Mouse (Mus musculus) intestine, embryonic 16.5 days (tissue): Measurements from ENCODE around the gene Castor2. TPM values are rescaled to one million over a fixed set of nuclear protein-coding genes. Genes with fewer than 3 reads are reported as not detected.

Experiments
- ATAC-seq: fragments of 200-750 bp; cut with Nextera tagmentation; 2 replicates; pipeline ENCODE4 v1.8.0; 2017; ENCODE audit warnings: moderate TSS enrichment, moderate library complexity
- H3K27ac ChIP-seq: fragments of 300-500 bp; sonication (generic); 2 replicates; pipeline ENCODE4 v1.5.1; 2014; ENCODE audit warnings: mild to moderate bottlenecking, low read length
- H3K27me3 ChIP-seq: fragments of 300-500 bp; sonication (generic); replicated peaks from 2 replicates; pipeline ENCODE4 v1.6.1; 2014; ENCODE audit warnings: low read length, control low read depth, mixed read lengths; ENCODE audit not compliant: control insufficient read depth, insufficient read depth
- H3K36me3 ChIP-seq: fragments of 300-500 bp; sonication (generic); 2 replicates; pipeline ENCODE4 v1.6.1; 2014; ENCODE audit warnings: low read length, control low read depth; ENCODE audit not compliant: control insufficient read depth, insufficient read depth
- H3K4me1 ChIP-seq: fragments of 300-500 bp; sonication (generic); 2 replicates; pipeline ENCODE4 v1.6.1; 2014; ENCODE audit warnings: low read length, control low read depth, mixed read lengths; ENCODE audit not compliant: control insufficient read depth, insufficient read depth
- H3K4me2 ChIP-seq: fragments of 300-500 bp; sonication (generic); 2 replicates; pipeline ENCODE4 v1.6.1; 2014; ENCODE audit warnings: low read depth, low read length, control low read depth
- H3K4me3 ChIP-seq: fragments of 300-500 bp; sonication (generic); 2 replicates; pipeline ENCODE4 v1.5.1; 2014; ENCODE audit warnings: mild to moderate bottlenecking, low read length
- H3K9ac ChIP-seq: fragments of 300-500 bp; sonication (generic); 2 replicates; pipeline ENCODE4 v1.6.1; 2014; ENCODE audit warnings: low read depth, low read length
- H3K9me3 ChIP-seq: fragments of 300-500 bp; sonication (generic); 2 replicates; pipeline ENCODE4 v1.6.1; 2016; ENCODE audit warnings: low read length, control low read depth; ENCODE audit not compliant: control insufficient read depth
- WGBS: fragments of 180-500 bp; shearing (Covaris S2); extraction: QIAGEN DNeasy Blood & Tissue Kit; methylation state at CpG from one replicate; pipeline ENCODE4 v1.1.7; 2014; 5-methylcytosine and 5-hydroxymethylcytosine counted together
- polyA plus RNA-seq: library from polyadenylated mRNA; unstranded; fragments of >200 nt; fragmentation: Nextera tagmentation; extraction: Ambion mirVana; gene quantifications from 2 replicates; pipeline ENCODE4 v1.2.1, GENCODE M21; 2015

The Castor2 gene
- polyA plus RNA-seq, 1 experiment from 2014 or later, result 6.7 TPM

- Histone ChIP-seq H3K4me1 (no peaks in the 10 kb centered on the region), H3K27me3 (no peaks in the 10 kb centered on the region), H3K4me3 (no peak overlapping the region), H3K27ac (no peak overlapping the region), H3K9me3 (peaks cover 6% of the 10 kb centered on the region; the same call in 1 of the 2 replicates), H3K36me3 (no peaks in the 10 kb centered on the region), H3K9ac (no peak overlapping the region), H3K4me2 (no peak overlapping the region)
- ATAC-seq, result no peak
Measured at GRCm38 (mm10) chr5:134074368-134074767, 25.1 kb upstream of the Castor2 start.

DNA sequence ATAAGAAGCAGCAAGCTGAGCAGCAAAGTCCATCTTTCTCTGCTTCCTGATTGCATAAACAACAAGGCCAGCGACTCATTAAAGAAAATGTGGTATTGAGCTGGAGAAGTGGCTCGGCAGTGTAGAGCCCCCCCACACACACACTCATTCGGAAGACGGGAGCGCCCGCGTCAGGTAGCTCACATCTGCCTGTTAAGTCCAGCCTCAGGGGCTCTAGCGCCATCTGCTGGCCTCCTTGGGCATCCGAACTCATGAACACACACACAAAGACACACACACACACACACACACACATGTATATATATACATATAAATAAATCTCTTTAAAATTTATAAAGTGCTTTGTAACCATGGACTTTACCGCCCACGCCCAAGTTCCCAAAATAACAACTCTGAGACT, 23.3 kb upstream of the Castor2 start:
- Histone ChIP-seq H3K4me1 (0 out of 2 replicates have a peak, but pooled peaks cover 4% of the 10 kb centered on the region), H3K36me3 (no peaks in the 10 kb centered on the region), H3K27ac (no peak overlapping the region), H3K4me2 (no peak overlapping the region), H3K4me3 (no peak overlapping the region), H3K9me3 (peaks cover 6% of the 10 kb centered on the region; the same call in 1 of the 2 replicates), H3K9ac (no peak overlapping the region), H3K27me3 (no peaks in the 10 kb centered on the region)
- no peak for ATAC-seq
- WGBS, result 95% methylated on average over 11 of the region's 11 CpGs

DNA sequence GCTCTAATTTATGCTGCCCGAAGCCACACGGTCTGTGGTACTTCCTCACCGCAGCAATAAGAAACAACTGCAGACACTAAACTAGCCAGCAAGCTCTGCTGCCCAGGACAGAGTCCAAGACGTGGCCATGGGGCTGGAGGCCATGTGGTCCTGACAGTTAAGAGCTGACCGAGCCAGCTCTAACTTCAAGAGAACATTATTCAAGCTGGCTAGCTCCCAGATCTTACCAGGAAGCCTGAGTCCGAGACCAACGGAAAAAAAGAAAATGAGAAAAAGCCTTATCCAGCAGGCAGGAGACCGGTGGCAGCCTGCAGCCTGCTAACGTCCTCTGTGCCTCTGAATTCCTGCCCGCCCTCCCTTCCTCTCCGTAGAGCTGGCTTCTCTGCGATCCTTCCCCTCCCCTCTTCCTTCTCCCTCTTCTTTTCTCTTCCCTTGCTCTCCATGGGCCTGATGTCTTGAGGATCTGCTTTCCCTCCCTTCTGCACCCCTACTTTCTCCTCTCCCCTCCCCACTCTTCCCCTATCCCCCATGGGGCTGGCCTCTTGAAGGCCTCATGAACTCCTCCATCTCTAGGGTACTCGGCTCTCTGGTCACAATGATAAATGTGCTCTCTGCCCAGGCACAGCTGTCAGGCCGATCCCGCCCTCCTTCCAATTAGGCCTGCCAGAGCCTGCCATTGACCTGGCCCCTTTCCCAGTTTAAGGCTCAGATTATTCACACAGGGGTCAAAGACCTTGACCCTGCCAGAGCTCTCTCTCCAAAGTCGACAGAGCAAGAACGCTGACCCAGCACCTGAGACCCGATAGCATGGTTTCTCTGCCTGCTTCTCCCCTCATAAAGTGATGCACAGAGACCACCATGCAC, 18.6 kb upstream of the Castor2 start:
- 0 out of 2 replicates have a peak, but pooled peaks cover 4% of the 10 kb centered on the region for H3K4me1 ChIP-seq
- H3K4me3 ChIP-seq, result no peak overlapping the region
- H3K36me3 ChIP-seq, result no peaks in the 10 kb centered on the region
- 0 out of 2 replicates have a peak overlapping the region, but pooled peaks have one; percentile 9 for H3K27ac ChIP-seq
- no peak overlapping the region for H3K4me2 ChIP-seq
- 23% methylated on average over 18 of the region's 18 CpGs for WGBS
- no peak overlapping the region for H3K9ac ChIP-seq
- peaks cover 5% of the 10 kb centered on the region; the same call in 1 of the 2 replicates for H3K9me3 ChIP-seq
- H3K27me3 ChIP-seq, result no peaks in the 10 kb centered on the region
- no peak for ATAC-seq

DNA sequence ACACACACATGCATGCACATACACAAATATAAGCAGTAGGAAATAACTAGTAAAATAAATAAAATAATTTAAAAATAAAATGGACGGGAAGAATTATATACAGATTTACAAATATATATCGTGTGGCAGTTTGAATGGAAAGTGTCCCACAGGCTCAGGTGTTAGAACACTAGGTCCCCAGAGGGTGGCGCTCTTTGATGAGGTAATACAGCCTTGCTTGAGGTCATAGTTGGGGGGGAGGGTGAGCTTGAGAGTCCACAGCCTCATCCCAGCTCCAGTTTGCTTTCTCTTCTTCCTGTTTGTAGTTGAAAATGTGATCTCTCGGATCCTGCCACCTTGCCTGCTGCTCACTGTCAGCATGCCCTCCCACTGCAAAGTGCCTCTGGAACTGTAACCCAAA, 14.3 kb upstream of the Castor2 start:
- 73% methylated on average over 4 of the region's 4 CpGs for WGBS
- peak overlapping the region; percentile 35; the same call in 1 of the 2 replicates for H3K27ac ChIP-seq

DNA sequence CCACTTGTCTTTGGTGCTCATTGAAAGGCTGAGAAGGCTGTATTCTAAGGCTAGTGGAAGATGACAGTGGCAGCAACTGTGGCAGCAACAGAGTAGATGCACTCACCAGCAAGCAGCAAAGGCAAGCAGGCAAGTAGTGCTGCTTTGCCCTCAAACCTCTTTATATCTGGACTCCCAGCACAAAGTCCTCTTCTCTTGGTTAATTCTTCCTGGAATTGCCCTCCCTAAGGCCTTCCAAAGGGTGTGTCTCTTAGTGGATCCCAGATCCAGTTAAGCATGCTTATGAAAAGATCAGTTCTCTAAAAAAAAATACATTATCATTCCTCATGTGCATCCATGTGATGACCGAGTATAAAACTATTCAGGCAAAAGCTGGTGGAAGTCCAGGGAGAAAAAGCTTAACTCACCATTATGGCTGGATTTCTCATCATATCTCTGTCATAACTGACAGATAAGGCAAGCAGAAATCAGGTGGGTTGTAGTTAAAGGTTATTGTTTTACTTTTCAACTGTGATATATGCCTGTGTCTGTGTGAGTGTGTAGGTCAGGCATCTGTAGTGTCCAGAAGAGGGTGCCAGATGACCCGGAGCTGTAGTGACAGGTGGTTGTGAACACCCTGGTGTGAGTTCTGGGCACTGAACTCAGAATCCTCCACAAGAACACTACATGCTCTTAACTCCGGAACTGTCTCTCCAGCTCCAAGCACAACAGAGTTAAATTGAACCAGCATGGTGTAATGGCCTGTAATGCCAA, 13.4 kb upstream of the Castor2 start:
- Histone ChIP-seq H3K4me1 (no peaks in the 10 kb centered on the region), H3K4me2 (no peak overlapping the region)
- peak; percentile 84 for ATAC-seq

More for the DNA sequence above, 14.3 kb upstream of the Castor2 start:
- no peak overlapping the region for H3K4me3 ChIP-seq
- H3K9me3 ChIP-seq, result no peaks in the 10 kb centered on the region
- H3K36me3 ChIP-seq, result no peaks in the 10 kb centered on the region
- no peaks in the 10 kb centered on the region for H3K27me3 ChIP-seq
- no peak overlapping the region for H3K4me2 ChIP-seq
- 0 out of 2 replicates have a peak, but pooled peaks cover 4% of the 10 kb centered on the region for H3K4me1 ChIP-seq
- H3K9ac ChIP-seq, result no peak overlapping the region
- ATAC-seq, result no peak

DNA sequence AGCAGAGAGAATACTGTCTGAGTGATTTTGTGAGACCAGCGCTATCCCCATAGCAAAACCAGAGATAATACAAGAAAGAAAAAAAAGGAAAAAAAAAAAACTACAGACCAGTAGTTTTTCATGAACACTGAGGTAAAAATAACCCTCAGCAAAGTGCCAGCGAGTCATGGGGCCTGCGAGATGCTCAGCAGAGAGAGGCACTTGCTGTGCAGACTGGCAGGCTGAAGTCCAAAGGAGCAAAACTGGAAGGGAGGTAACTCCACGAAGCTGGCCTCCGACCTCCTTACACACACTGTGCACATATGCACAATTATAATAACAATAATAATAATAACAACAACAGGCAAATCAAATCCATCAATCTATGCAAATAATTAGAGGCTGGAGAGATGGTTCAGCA, 12.3 kb upstream of the Castor2 start:
- 0 out of 2 replicates have a peak, but pooled peaks cover 7% of the 10 kb centered on the region for H3K9me3 ChIP-seq
- no peak overlapping the region for H3K4me3 ChIP-seq
- H3K9ac ChIP-seq, result no peak overlapping the region
- H3K27me3 ChIP-seq, result no peaks in the 10 kb centered on the region
- H3K4me1 ChIP-seq, result no peaks in the 10 kb centered on the region
- WGBS, result 84% methylated on average over 5 of the region's 5 CpGs
- H3K27ac ChIP-seq, result no peak overlapping the region
- H3K4me2 ChIP-seq, result no peak overlapping the region
- no peaks in the 10 kb centered on the region for H3K36me3 ChIP-seq
- 0 out of 2 replicates have a peak, but pooled peaks have one; percentile 38 for ATAC-seq

More for the DNA sequence above, 13.4 kb upstream of the Castor2 start:
- WGBS, result 81% methylated on average over 3 of the region's 3 CpGs
- H3K9me3 ChIP-seq, result 0 out of 2 replicates have a peak, but pooled peaks cover 4% of the 10 kb centered on the region
- H3K9ac ChIP-seq, result no peak overlapping the region
- H3K36me3 ChIP-seq, result no peaks in the 10 kb centered on the region
- H3K27me3 ChIP-seq, result no peaks in the 10 kb centered on the region
- H3K4me3 ChIP-seq, result no peak overlapping the region
- peak overlapping the region; percentile 35; the same call in 1 of the 2 replicates for H3K27ac ChIP-seq

DNA sequence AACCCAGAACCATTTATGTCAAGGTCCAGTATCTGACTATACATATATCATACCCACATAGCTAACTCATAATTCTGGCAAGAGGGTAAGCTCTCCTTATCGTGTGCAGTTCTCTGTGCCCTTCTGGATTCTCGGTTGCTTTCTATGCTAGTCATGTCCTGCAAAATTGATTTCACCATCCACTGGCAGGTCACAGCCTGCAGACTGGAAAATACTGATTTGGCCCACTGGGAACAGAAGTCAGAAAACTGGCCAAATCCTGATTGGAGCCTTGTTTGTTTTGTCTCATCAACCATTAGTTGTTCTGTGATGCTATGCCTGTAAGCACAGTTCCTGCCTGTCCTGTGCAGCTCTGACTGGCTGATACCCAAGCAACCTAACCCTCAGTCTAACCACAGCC, 3.7 kb upstream of the Castor2 start:
- WGBS, result 86% methylated on average over 2 of the region's 2 CpGs
- H3K4me1 ChIP-seq, result peaks cover 13% of the 10 kb centered on the region
- ATAC-seq, result no peak
- 0 out of 2 replicates have a peak, but pooled peaks cover 6% of the 10 kb centered on the region for H3K9me3 ChIP-seq
- no peak overlapping the region for H3K27ac ChIP-seq
- no peaks in the 10 kb centered on the region for H3K27me3 ChIP-seq
- no peak overlapping the region for H3K4me2 ChIP-seq
- no peak overlapping the region for H3K9ac ChIP-seq
- no peaks in the 10 kb centered on the region for H3K36me3 ChIP-seq
- no peak overlapping the region for H3K4me3 ChIP-seq

- no peak for ATAC-seq
- Histone ChIP-seq H3K9me3 (no peaks in the 10 kb centered on the region), H3K27ac (no peak overlapping the region), H3K4me3 (peak overlapping the region; percentile 83), H3K4me2 (peak overlapping the region; percentile 98), H3K4me1 (peaks cover 21% of the 10 kb centered on the region), H3K9ac (peak overlapping the region; percentile 83), H3K27me3 (no peaks in the 10 kb centered on the region), H3K36me3 (no peaks in the 10 kb centered on the region)
- 52% methylated on average over 13 of the region's 13 CpGs for WGBS
Measured at GRCm38 (mm10) chr5:134098341-134098902, 1.1 kb upstream of the Castor2 start.

DNA sequence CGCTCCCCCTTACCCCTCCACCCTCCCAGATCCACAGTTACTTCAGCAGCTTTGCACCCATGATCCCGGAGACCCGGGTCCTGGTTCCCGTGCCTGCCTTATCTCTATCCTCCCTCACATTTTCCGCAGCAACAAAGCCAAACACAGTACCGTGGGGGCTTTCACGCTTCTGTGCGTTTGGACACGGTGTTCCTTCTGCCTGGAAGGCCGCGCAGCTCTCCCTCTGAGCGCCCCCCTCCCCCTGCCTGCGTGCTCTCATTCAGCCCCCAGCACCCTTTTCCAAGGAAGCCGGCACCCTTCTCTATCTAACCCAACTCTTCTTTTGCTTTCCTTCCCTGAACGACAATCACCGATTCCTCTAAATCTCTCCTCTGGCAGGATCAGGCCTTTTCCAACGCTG, 535 bp upstream of the Castor2 start:
- Histone ChIP-seq H3K4me2 (peak overlapping the region; percentile 98), H3K9ac (peak overlapping the region; percentile 83), H3K4me3 (peak overlapping the region; percentile 83), H3K27me3 (no peaks in the 10 kb centered on the region), H3K4me1 (peaks cover 21% of the 10 kb centered on the region), H3K9me3 (no peaks in the 10 kb centered on the region), H3K36me3 (no peaks in the 10 kb centered on the region), H3K27ac (0 out of 2 replicates have a peak overlapping the region, but pooled peaks have one; percentile 41)
- under 1% methylated on average over 17 of the region's 17 CpGs for WGBS
- ATAC-seq, result 0 out of 2 replicates have a peak, but pooled peaks have one; percentile 23
